Mouse (Mus musculus) testis, adult 2 months (tissue): ENCODE results near the gene Il18. TPM values are rescaled to one million over a fixed set of nuclear protein-coding genes. Genes with fewer than 3 reads are reported as not detected.

ENCODE experiments used
- H3K27ac ChIP-seq: fragments of 200-500 bp; 2 replicates; pipeline ENCODE4 v1.5.1; 2012; ENCODE audit warnings: low read depth, low read length; ENCODE audit not compliant: control insufficient read depth, insufficient read depth
- H3K27me3 ChIP-seq: fragments of 200-500 bp; 2 replicates; pipeline ENCODE4 v1.6.1; 2012; ENCODE audit warnings: mild to moderate bottlenecking, low read length, moderate library complexity; ENCODE audit not compliant: control insufficient read depth, insufficient read depth
- H3K36me3 ChIP-seq: fragments of 200-500 bp; 2 replicates; pipeline ENCODE4 v1.6.1; 2012; ENCODE audit warnings: mild to moderate bottlenecking, low read length; ENCODE audit not compliant: control insufficient read depth, insufficient read depth
- H3K4me1 ChIP-seq: fragments of 200-500 bp; 2 replicates; pipeline ENCODE4 v1.6.1; 2012; ENCODE audit warnings: low read length; ENCODE audit not compliant: control insufficient read depth, insufficient read depth
- H3K4me3 ChIP-seq: fragments of 200-500 bp; 2 replicates; pipeline ENCODE4 v1.5.1; 2012; ENCODE audit warnings: low read depth, mild to moderate bottlenecking, low read length, moderate library complexity, mixed read lengths; ENCODE audit not compliant: control insufficient read depth
- CTCF ChIP-seq: fragments of 200-500 bp; IDR thresholded peaks from 2 replicates; pipeline ENCODE4 v1.5.1; 2012; ENCODE audit warnings: low read depth, mild to moderate bottlenecking, inconsistent platforms, low read length, moderate library complexity; ENCODE audit not compliant: control insufficient read depth, insufficient read depth, insufficient replicate concordance
- POLR2A ChIP-seq: fragments of 200-500 bp; IDR thresholded peaks from 2 replicates; pipeline ENCODE4 v1.6.1; 2012; ENCODE audit warnings: low read depth, mild to moderate bottlenecking, inconsistent platforms, low read length, moderate library complexity; ENCODE audit not compliant: control insufficient read depth
- polyA plus RNA-seq: library from polyadenylated mRNA; depleted of rRNA; stranded (reverse); fragments of >200 nt; gene quantifications from 2 replicates; pipeline ENCODE4 v1.2.3, GENCODE M21; 2012

Gene Il18
- polyA plus RNA-seq, 1 experiment: 0.67 TPM

DNA sequence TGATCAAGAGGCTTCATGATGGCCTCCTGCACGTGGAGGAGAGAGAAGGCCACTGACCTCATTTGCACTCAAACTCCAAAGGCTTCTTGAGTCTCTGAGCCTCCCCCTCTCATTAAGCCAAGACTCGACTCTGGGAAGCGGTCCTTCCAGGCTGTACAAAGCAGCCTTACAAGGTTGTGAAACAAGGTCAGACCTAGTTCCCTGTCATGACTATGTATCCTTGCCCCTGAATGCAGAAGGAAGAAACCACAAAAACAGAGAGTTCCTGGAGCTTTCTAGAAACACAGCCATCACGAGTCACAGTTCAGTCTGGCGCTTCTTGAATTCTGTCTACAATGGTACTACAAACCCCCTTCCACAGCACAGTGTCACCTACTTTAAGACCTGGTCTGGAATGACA, 32.1 kb upstream of the Il18 start:
- Histone ChIP-seq H3K4me1 (no peaks in the 10 kb centered on the region; the same call in 1 of the 2 replicates), H3K36me3 (no peaks in the 10 kb centered on the region), H3K4me3 (no peak overlapping the region), H3K27ac (no peak overlapping the region), H3K27me3 (no peaks in the 10 kb centered on the region)
- TF ChIP-seq POLR2A: no peak
- no peak for TF ChIP-seq CTCF

DNA sequence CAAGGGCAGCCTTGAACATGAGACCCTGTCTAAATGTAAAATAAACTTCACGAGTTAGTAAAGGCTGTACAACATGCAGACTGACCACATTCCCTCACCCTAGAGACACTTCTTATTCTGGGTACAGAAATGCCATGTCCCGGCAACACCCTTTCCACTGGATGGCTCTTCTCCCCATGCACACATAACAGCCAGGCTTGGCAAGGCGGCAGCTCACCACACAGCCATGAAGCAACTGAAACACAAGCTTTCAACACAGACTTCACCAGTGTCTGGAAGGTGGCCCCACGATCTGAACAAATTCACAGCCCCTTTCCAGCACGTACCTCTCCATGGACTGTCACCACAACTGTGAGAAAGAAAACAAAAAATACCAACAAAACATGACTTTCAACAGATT, 29.7 kb upstream of the Il18 start:
- Histone ChIP-seq H3K4me3 (no peak overlapping the region), H3K36me3 (no peaks in the 10 kb centered on the region), H3K27me3 (no peaks in the 10 kb centered on the region), H3K4me1 (peaks cover 4% of the 10 kb centered on the region), H3K27ac (no peak overlapping the region)
- TF ChIP-seq POLR2A (no peak), CTCF (no peak)

DNA sequence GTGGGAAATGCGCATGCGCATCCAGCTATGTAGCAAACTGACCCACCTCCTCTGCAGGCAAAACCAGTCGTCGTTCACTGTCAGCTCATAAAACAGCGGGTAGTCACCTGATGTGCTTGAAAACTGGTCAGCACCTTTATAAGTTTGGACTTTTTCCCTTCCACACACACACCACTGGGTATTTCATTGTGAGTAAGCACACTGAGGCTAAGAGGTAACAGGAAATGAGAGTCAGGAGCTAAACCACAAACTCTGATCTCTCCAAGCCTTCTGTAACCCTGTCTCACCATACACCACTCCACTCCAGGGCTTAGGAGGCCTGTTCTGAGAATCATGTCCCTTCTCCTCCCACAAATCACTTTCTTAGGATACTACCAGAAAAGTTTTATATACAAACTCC, 29.0 kb upstream of the Il18 start:
- Histone ChIP-seq H3K36me3 (no peaks in the 10 kb centered on the region), H3K27me3 (no peaks in the 10 kb centered on the region), H3K27ac (no peak overlapping the region), H3K4me3 (no peak overlapping the region), H3K4me1 (peaks cover 4% of the 10 kb centered on the region)
- TF ChIP-seq POLR2A (no peak), CTCF (no peak)

DNA sequence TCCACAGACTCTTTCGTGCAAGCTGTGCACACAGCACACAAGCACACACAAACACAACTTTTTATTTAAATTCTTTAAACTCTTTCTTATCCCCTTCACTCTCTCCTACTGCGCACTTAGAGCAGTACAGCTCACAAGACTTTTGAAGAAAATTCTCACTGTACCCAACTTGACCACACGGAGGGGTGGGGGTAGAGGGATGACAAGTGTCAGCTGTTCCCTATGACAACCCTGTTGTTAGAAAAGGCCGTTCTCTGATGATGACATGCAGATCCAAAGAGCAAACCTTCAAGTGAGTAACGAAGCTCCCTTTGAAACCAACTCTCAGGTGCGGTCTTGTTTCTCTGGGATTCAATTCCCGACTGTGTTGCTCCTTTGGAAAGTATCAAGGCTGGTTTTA, 26.8 kb upstream of the Il18 start:
- Histone ChIP-seq H3K27ac (no peak overlapping the region), H3K36me3 (no peaks in the 10 kb centered on the region), H3K27me3 (no peaks in the 10 kb centered on the region), H3K4me3 (peak overlapping the region; percentile 97), H3K4me1 (peaks cover 4% of the 10 kb centered on the region)
- no peak for TF ChIP-seq CTCF
- TF ChIP-seq POLR2A: no peak

DNA sequence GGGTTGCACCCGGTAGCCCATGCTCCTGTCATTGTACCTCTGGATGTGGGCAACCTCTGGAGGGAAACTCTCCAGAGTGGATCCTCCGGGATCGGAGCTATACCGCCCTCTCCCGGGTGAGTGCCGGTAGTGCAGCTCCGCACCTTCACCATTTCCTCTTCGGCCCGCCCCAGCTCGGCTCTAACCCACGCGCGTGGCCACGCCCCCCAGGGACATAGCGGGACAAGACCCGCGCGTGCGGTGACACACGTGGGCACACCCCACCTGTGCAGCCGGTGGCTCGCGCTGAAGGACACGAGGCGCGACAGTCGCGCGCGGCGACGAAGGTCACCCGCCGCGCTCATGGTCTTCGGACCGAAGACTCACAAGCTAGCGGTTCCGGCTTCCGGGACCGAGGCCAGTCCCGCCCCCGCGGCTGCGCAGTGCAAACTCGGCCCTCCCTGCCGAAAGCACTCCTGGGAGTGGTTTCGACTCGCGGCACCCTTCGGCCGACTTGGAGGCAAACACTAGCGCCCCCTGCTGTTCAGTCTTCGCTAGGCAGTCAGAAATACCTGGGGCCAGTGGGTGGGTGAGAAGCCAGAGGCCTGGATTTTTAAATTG, 26.2 kb upstream of the Il18 start, which contains the start of gene Pts:
Gene Pts, minus strand, starts transcription at position 432 of the 600 bp plus-strand sequence.
- Histone ChIP-seq H3K4me1 (peaks cover 6% of the 10 kb centered on the region), H3K27me3 (no peaks in the 10 kb centered on the region), H3K36me3 (no peaks in the 10 kb centered on the region), H3K27ac (peak within 1 kb of the TSS; percentile 94), H3K4me3 (peak within 1 kb of the TSS; percentile 97)
- TF ChIP-seq POLR2A (peak; percentile 92), CTCF (peak; percentile 93)

DNA sequence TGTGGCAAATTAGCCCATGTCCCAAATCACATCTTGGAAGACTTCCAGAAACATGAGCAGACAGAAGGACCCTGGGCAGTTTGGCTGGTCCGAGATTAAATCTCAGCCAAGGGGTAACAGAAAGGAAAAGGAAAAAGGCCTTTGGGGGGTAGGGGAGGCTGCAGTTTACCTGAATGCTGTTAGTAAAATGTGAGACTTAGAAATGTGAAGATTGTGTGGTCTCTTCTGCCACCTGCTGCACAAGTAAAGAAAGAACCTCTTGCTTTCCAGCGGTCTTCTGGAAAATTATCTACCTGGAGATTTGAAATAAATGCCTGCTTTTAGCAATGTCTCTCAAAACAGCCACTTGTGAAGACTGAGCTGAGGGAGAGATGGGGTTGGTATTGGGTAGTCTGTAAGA, 23.7 kb upstream of the Il18 start:
- Histone ChIP-seq H3K27me3 (no peaks in the 10 kb centered on the region), H3K27ac (no peak overlapping the region), H3K4me3 (no peak overlapping the region), H3K4me1 (peaks cover 6% of the 10 kb centered on the region), H3K36me3 (no peaks in the 10 kb centered on the region)
- TF ChIP-seq POLR2A (no peak), CTCF (no peak)

DNA sequence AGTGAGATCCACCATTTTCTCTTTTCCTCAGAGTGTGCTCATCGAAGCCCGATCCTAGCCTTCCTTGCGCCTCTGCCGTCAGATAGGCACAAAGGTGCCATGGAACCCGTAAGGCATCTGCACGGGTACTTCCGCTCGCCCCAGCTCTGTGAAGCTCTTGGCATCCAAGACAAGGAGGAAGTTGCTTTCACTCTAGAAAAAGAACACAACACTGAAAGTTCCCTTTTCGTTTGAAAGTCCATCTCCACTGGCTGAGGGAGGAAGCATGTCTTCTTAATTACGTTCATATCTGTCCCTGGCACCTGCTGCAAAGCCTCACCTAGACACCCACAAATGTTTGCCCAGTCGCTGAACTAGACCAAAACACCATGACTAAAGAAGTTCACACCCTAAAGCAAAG, 21.3 kb upstream of the Il18 start:
- Histone ChIP-seq H3K36me3 (no peaks in the 10 kb centered on the region), H3K27ac (no peak overlapping the region), H3K4me3 (no peak overlapping the region), H3K4me1 (peaks cover 3% of the 10 kb centered on the region; the same call in 1 of the 2 replicates), H3K27me3 (no peaks in the 10 kb centered on the region)
- TF ChIP-seq CTCF: no peak
- TF ChIP-seq POLR2A: no peak
